Mouse (Mus musculus): ENCODE measurements around the gene Surf6.
A peak's percentile ranks its signal among the peaks of the same experiment; 100 is the strongest.

Gene Surf6

GRCm38 (mm10) chr2:26902467-26903220, at the start of gene Surf6:
Gene Surf6 (minus strand): TSS chr2:26902879.
- DNase-seq = peak; percentile 100

- no peak for DNase-seq
These were observed 49.5 kb upstream of the Surf6 start for GRCm38 (mm10) chr2:26952193-26952592.

GRCm38 (mm10) chr2:26951346-26951905, 48.7 kb upstream of the Surf6 start:
- DNase-seq = no peak

GRCm38 (mm10) chr2:26950411-26950810, 47.7 kb upstream of the Surf6 start:
- DNase-seq = no peak

GRCm38 (mm10) chr2:26943253-26943652, 40.6 kb upstream of the Surf6 start:
- DNase-seq = no peak

- DNase-seq = peak; percentile 95
These were observed 38.9 kb upstream of the Surf6 start for GRCm38 (mm10) chr2:26941539-26941938.

GRCm38 (mm10) chr2:26936425-26936824, 33.7 kb upstream of the Surf6 start:
- no peak for DNase-seq

GRCm38 (mm10) chr2:26935286-26935685, 32.6 kb upstream of the Surf6 start:
- no peak for DNase-seq

- peak; percentile 99 for DNase-seq
These were observed 30.8 kb upstream of the Surf6 start, which contains the start of the genes Surf4 and Stkld1 for GRCm38 (mm10) chr2:26933304-26934055. Gene Surf4 (minus strand): TSS chr2:26933928. Gene Stkld1 (plus strand): TSS chr2:26934047.

GRCm38 (mm10) chr2:26932473-26933303, 30.0 kb upstream of the Surf6 start:
- DNase-seq = no peak

- no peak for DNase-seq
These were observed 27.7 kb upstream of the Surf6 start for GRCm38 (mm10) chr2:26930390-26930789.

GRCm38 (mm10) chr2:26927745-26928476, 25.2 kb upstream of the Surf6 start:
- no peak for DNase-seq

- peak; percentile 94 for DNase-seq
These were observed 19.1 kb upstream of the Surf6 start for GRCm38 (mm10) chr2:26921784-26922183.

- no peak for DNase-seq
These were observed 17.6 kb upstream of the Surf6 start for GRCm38 (mm10) chr2:26920190-26920855.

- no peak for DNase-seq
These were observed 17.0 kb upstream of the Surf6 start for GRCm38 (mm10) chr2:26919684-26920083.

- no peak for DNase-seq
These were observed 14.1 kb upstream of the Surf6 start for GRCm38 (mm10) chr2:26916738-26917137.

- peak; percentile 99 for DNase-seq
These were observed 13.4 kb upstream of the Surf6 start, which contains the start of the genes Surf2 and Surf1 for GRCm38 (mm10) chr2:26915927-26916728. Gene Surf2 (plus strand): TSS chr2:26916367. Gene Surf1 (minus strand): TSS chr2:26916530.

- no peak for DNase-seq
These were observed 11.7 kb upstream of the Surf6 start for GRCm38 (mm10) chr2:26914148-26914941.

- no peak for DNase-seq
These were observed 10.9 kb upstream of the Surf6 start for GRCm38 (mm10) chr2:26913416-26914147.

Data from heart, adult 11 months (tissue).